Mouse (Mus musculus) urinary bladder, postnatal 14 days (tissue): ENCODE measurements around the gene Coro6.

ENCODE experiments used
- DNase-seq: peaks from one replicate; pipeline ENCODE4 v3.0.0; 2021; ENCODE audit warnings: low spot score

The Coro6 gene

DNA sequence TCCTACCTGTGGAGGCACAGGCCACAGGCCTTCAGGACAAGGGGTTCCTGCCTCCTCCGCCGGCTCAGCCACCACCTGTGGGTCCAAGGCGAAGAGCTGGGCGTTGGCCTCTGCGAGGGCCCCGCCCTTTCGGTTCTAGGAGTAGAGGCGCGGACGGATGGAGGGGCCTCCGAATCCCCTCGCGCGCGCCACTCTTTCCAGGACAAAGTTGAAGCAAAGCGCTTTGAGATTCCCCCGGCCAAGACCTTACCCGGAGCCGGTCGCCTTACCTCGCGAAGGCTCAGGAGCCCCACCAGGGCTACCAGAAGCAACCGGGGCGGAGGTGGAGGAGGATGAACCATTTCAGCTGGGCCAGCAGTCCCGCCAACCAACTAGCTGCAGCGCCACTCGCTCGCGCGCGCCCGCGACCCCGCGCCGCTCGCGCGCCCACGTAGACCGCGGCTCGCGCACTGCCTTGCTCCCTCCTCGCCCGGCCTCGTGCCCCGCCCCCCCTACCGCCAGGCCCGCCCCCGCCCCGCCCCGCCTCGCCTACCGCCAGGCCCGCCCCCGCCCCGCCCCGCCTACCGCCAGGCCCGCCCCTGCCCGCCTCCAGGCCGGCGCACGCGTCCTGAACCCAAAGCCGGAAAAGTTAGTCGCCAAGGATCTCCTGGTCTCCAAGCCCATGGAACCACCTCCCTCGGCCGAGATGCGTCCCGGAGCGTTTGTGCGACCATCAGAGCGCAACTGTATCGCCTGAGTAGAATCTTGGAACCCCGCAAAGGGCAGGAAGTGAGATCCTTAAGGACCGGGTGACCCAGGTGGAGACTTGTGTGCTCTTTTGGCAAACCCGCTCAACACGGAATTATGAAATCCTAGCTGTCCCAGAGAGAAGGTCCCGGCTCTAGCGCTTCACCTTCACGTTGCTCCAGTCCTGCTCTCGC lies 50.9 kb downstream of the Coro6 start:
- DNase-seq: peak; percentile 88

DNA sequence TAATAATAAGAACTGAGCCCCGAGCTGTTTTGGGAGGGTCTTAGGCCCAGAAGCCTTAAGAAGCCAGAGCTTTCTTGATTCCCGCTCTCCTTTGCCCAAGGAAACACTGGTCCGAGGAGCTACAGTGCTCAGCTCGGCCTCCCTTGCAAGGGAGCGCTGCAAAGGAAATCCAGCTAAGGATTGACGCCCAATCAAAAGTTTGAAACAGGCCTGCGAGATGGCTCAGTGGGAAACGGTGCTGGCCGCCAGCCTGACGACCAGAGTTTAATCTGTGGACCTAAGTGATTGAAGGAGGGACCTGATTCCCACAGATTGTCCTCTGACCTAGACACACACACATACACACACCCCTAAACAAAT lies 51.6 kb downstream of the Coro6 start:
- DNase-seq: no peak

DNA sequence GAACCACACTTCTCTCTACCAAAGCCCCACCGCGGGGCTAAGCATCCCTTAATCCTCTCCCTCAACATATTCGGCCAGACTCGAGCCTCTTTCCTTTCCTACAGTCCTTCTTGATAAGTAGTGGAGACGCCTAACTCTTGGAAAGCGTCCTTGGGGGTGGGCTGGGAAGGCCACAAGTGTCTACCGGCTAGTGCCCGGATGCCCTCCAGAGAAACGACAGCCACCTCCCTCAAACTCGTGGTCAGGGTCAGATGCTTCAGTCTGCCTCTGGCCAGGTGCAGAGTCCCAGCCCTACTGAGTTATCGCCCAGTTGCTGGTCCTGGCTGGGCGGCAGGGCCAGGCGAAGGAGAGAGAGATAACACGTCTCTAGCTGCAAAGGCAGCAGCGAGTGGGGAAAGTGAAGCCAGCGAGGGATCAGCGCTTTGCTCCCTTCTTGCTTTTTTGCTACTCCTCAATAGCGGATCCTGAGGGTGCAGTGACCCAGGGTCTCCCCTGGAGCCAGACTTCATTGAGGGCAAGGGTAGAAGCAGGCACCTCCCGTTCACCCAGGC lies 52.1 kb downstream of the Coro6 start:
- DNase-seq: no peak

DNA sequence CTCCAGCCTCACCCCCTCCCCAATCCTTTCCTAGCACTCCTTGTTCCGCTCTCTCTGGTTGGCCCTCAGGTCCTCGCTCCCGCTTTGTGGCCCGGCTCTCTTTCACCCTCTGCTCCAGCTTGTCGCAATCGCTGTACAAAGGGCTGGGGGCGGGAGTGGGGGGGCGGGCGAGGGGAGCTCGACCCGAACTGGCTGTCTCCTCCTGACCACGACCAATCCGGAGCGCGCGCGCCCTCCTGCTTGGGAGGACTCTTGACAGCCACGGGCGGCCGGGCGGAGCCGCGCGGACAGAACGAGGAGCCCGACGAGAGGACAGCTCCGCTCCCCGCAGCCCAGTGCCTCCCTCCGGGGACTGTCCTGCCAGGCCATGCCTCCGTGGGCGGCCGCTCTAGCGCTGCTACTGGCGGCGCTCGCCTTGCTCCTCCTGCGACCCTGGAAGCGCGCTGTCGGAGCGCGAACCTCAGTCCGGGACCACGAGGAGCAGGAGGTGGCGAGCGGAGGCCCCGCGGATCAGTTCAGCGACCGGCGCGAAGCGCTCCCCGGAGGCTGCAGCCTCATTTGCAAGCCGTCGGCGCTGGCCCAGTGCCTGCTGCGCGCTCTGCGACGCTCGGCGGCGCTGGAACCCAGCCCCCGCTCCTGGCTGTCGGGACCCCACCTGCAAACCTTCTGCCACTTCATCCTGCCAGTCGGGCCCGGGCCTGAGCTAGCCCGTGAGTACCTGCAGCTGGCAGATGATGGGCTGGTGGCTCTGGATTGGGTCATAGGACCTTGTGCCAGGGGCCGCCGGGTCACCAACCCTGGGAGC lies 52.8 kb downstream of the Coro6 start, which contains the start of gene Abhd15:
Gene Abhd15, plus strand, starts transcription at position 290 of the 805 bp plus-strand sequence.
- peak; percentile 79 for DNase-seq

DNA sequence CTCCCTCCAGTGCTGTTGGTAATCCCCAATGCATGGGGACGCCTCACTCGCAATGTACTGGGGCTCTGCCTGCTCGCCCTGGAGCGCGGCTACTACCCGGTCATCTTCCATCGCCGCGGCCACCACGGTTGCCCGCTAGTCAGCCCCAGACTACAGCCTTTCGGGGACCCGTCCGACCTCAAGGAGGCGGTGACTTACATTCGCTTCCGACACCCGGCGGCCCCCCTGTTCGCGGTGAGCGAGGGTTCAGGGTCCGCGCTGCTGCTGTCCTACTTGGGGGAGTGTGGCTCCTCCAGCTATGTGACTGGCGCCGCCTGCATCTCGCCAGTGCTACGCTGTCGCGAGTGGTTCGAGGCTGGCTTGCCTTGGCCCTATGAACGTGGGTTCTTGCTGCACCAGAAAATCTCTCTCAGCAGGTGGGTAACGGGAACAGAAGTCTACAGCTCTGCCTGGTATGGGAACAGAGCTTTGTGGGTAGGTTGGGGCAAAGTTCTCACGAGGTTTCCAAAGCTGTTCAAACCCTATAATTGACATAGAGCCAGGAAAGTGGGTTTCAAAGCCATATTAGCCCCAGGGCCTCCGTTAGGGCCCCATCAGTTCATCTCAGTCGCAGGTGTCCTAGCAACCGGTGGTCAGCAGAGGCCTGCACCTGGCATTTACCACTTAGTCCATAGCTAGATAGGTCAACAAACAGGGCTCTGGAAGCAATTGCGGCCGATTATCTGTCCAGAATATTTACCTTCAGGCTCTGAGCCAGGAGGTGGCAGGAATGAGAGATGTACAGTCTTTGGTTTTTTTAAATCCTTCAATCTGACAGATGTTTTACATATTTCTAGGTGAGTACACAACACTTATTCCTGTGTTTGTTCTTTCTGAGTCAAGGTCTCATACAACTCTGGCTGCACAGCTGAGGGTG lies 53.7 kb downstream of the Coro6 start, which contains the start of gene Trp53i13:
Gene Trp53i13, minus strand, starts transcription at position 344 of the 916 bp plus-strand sequence.
- peak; percentile 12 for DNase-seq

DNA sequence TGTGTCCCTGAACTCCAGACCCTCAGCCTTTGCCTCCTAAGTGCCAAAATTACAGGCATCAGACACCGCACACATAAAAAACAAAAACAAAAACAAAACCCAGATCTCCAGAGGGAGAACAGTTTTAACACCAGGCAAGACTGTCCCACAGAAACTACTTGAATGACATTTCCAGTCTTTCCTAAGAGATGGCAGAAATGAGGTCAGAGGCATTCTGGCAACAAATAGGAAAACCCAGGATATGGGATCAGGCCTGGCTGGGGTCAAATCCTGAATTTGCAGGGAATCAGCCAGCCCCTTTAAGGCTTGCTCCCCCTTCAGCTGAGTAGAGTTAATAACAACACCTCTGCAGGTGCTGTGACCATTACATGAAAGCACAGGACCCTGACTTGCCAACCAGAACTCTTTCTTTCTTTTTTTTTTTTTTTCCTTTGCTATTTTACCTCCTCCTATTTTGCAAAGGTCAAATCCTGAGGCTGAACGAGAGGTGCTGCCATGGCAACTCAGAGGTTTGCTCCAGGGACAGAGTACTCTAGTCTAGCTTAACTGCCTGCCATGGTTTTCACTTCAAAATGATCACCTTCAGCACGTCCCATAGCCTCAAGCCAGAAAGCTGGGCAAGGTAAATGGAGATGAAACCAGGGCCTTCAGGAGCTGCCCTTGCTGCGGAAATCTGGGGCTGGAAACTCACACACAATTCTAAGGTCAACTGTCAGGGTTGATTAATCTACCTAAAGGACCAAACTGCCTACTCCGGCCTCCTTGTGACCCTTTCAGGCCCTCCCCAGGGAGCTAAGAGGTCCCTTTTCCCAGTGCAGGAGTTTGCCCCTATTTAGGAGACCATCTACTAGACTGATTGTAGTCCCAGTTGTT lies 54.6 kb downstream of the Coro6 start:
- no peak for DNase-seq

DNA sequence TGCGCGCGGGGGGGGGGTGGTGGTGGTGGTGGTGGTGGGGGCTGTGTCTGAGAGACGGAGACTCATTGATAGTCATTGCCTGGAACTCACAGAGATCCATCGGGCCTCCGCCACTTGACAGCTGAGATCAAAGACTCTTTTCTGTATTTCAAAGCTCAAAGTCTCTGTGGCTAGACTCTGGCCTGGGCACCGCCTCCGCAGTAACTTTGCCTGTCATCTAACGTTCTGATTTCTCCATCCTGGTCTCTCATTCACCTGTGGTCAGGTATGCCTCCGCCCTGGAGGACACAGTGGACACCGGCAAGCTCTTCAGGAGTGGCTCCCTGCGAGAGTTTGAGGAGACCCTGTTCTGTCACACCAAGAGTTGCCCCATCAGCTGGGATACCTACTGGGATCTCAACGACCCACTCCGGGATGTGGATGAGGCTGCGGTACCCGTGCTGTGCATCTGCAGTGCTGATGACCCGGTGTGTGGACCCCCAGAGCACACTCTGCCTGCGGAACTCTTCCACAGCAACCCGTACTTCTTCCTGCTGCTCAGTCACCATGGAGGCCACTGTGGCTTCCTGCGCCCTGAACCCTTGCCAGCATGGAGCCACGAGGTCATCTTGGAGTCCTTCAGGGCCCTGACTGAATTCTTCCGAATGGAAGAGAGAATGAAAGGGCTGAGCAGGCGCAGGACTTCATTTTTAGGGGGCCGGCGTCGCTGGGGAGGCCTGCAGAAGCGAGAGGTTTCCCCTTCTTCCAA lies 56.0 kb downstream of the Coro6 start:
- no peak for DNase-seq

DNA sequence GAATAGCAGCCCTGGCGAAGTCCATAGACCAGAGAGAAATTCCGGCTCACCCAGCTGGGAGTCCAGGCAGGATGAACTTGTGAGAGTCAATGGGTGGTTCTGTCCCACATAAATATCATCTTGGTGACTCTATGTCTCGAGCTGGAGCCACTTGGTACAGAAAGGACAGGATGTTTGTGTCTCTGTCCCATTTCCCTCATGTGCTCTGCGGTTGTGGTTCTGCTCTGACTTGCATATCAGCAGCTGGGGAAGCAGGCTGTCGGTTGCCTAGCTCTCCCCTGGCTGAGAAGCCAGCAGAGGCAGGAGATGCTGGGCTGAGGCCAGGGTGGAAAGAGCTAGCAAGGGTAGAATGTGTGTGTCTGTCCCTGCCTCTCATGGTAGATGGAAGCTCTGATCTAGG lies 56.8 kb downstream of the Coro6 start, which contains the start of gene Gm10392:
Gene Gm10392, minus strand, starts transcription at position 156 of the 400 bp plus-strand sequence.
- DNase-seq: no peak
